Mouse (Mus musculus) erythroid progenitor cell, adult 5-6 weeks (primary cell): ENCODE data around the gene Pcdh19. TPM values are rescaled to one million over a fixed set of nuclear protein-coding genes. Genes with fewer than 3 reads are reported as not detected.
"Not testable (repeated sequence)": the region's sequence is repeated elsewhere in the genome, so short reads cannot be mapped to it uniquely, and the experiment has no call there.

Experiments
- ATAC-seq: replicated peaks from 2 replicates; pipeline ENCODE4 v1.8.0; 2016; ENCODE audit warnings: moderate number of reproducible peaks, mild to moderate bottlenecking, moderate TSS enrichment, inconsistent platforms; ENCODE audit not compliant: poor library complexity, low FRiP score, severe bottlenecking
- total RNA-seq, 2 experiments: library from RNA; stranded (forward) in 1 of 2; stranded (reverse) in 1 of 2; fragments of 150-400 nt in 1 of 2; fragments of 186-747, 209-891 nt in 1 of 2; gene quantifications; 2 replicates each; pipeline versions ENCODE4 v1.2.3 to v1.2.4; 2015 to 2017; ENCODE audit warnings: low replicate concordance in 2 of 2

Pcdh19 gene
- total RNA-seq (2015; ENCODE audit: low replicate concordance) (not detected in 2 replicates), total RNA-seq (2017; ENCODE audit: low replicate concordance) (not detected in 2 replicates)

- no peak for ATAC-seq
Measured at GRCm38 (mm10) chrX:133688840-133689239, at the start of gene Pcdh19. Gene Pcdh19, minus strand, starts transcription at chrX:133688987.

- no peak for ATAC-seq
Measured at GRCm38 (mm10) chrX:133735871-133736270, 47.1 kb upstream of the Pcdh19 start.

- ATAC-seq: no peak
Measured at GRCm38 (mm10) chrX:133734984-133735383, 46.2 kb upstream of the Pcdh19 start.

GRCm38 (mm10) chrX:133721517-133721916 is 32.7 kb upstream of the Pcdh19 start:
- ATAC-seq: no peak

- no peak for ATAC-seq
Measured at GRCm38 (mm10) chrX:133710621-133711020, 21.8 kb upstream of the Pcdh19 start.

- no peak for ATAC-seq
Measured at GRCm38 (mm10) chrX:133702902-133703301, 14.1 kb upstream of the Pcdh19 start.

- not testable (repeated sequence) for ATAC-seq
Measured at GRCm38 (mm10) chrX:133697871-133698270, 9.1 kb upstream of the Pcdh19 start.

GRCm38 (mm10) chrX:133696461-133696860 is 7.7 kb upstream of the Pcdh19 start:
- no peak for ATAC-seq

- no peak for ATAC-seq
Measured at GRCm38 (mm10) chrX:133693037-133693760, 4.4 kb upstream of the Pcdh19 start.

GRCm38 (mm10) chrX:133692392-133692790 is 3.6 kb upstream of the Pcdh19 start:
- ATAC-seq: no peak

- ATAC-seq: no peak
Measured at GRCm38 (mm10) chrX:133691581-133692391, 3.0 kb upstream of the Pcdh19 start.

GRCm38 (mm10) chrX:133690822-133691221 is 2.0 kb upstream of the Pcdh19 start:
- ATAC-seq: no peak

- ATAC-seq: no peak
Measured at GRCm38 (mm10) chrX:133689576-133690250, 926 bp upstream of the Pcdh19 start.

GRCm38 (mm10) chrX:133688156-133688555 is 631 bp downstream of the Pcdh19 start:
- no peak for ATAC-seq

GRCm38 (mm10) chrX:133687666-133688151 is 1.1 kb downstream of the Pcdh19 start:
- no peak for ATAC-seq

- no peak for ATAC-seq
Measured at GRCm38 (mm10) chrX:133686533-133687311, 2.1 kb downstream of the Pcdh19 start.

GRCm38 (mm10) chrX:133685572-133685971 is 3.2 kb downstream of the Pcdh19 start:
- no peak for ATAC-seq

- no peak for ATAC-seq
Measured at GRCm38 (mm10) chrX:133683961-133684360, 4.8 kb downstream of the Pcdh19 start.

- no peak for ATAC-seq
Measured at GRCm38 (mm10) chrX:133675121-133675520, 13.7 kb downstream of the Pcdh19 start.
